Mouse (Mus musculus) erythroblast, embryonic 14.5 days (primary cell): ENCODE measurements at regions not wholly inside any gene's neighbourhood (a gene's known extent, or its start where the extent isn't known, plus 50 kb on each side); places are given as distances from the start of the nearest gene placed in this dataset.
"Not testable (repeated sequence)": the region's sequence is repeated elsewhere in the genome, so short reads cannot be mapped to it uniquely, and the experiment has no call there.

Experiments used
- H3K27me3 ChIP-seq: 2 replicates; pipeline ENCODE4 v1.6.1; 2012; ENCODE audit warnings: inconsistent platforms; ENCODE audit not compliant: control insufficient read depth
- H3K36me3 ChIP-seq: 2 replicates; pipeline ENCODE4 v1.6.1; 2012; ENCODE audit warnings: mild to moderate bottlenecking, inconsistent platforms; ENCODE audit not compliant: control insufficient read depth
- H3K4me1 ChIP-seq: 2 replicates; pipeline ENCODE4 v1.6.1; 2012; ENCODE audit warnings: inconsistent platforms; ENCODE audit not compliant: control insufficient read depth
- H3K4me3 ChIP-seq: replicated peaks from 2 replicates; pipeline ENCODE3; 2012; ENCODE audit warnings: moderate library complexity, mild to moderate bottlenecking, inconsistent platforms
- H3K9me3 ChIP-seq: 2 replicates; pipeline ENCODE4 v1.6.1; 2012; ENCODE audit warnings: low read length, inconsistent platforms, mixed read lengths; ENCODE audit not compliant: control insufficient read depth
- GATA1 ChIP-seq: IDR thresholded peaks from 2 replicates; pipeline ENCODE4 v1.6.1; 2012; ENCODE audit warnings: low read length, inconsistent platforms, mixed read lengths
- TAL1 ChIP-seq: IDR thresholded peaks from 3 replicates; pipeline ENCODE4 v1.6.1; 2012; ENCODE audit warnings: low read length, inconsistent platforms, mixed read lengths

DNA sequence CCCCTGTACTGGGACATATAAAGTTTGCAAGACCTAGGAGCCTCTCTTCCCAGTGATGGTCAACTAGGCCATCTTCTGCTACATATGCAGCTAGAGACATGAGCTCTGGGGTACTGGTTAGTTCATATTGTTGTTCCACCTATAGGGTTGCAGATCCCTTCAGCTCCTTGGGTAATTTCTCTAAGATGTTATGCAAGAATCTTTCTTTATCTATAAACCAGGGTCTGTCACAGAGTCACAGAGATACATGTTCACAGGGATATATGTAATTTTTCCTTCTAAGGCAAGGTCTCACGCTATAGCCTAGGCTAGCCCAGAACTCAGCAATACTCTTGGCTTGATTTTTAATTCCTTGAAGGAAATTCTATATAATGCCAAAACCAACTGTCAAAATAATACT, 56.9 kb downstream of the Zfp36l1 start:
- H3K9me3 ChIP-seq, H3K4me3 ChIP-seq, H3K36me3 ChIP-seq, H3K27me3 ChIP-seq, H3K4me1 ChIP-seq: not testable (repeated sequence)

- no peak overlapping the region for H3K4me3 ChIP-seq
- H3K9me3 ChIP-seq: no peaks in the 10 kb centered on the region
- H3K36me3 ChIP-seq: no peaks in the 10 kb centered on the region
- TF ChIP-seq GATA1: no peak
- no peak for TF ChIP-seq TAL1
- H3K4me1 ChIP-seq: peaks cover 2% of the 10 kb centered on the region; the same call in 1 of the 2 replicates
- H3K27me3 ChIP-seq: no peaks in the 10 kb centered on the region
Observed at GRCm38 (mm10) chr12:80055394-80055793, 57.4 kb downstream of the Zfp36l1 start.

GRCm38 (mm10) chr12:80054655-80055037, 58.2 kb downstream of the Zfp36l1 start:
- Histone ChIP-seq H3K36me3 (no peaks in the 10 kb centered on the region), H3K4me1 (no peaks in the 10 kb centered on the region), H3K9me3 (no peaks in the 10 kb centered on the region), H3K4me3 (no peak overlapping the region), H3K27me3 (no peaks in the 10 kb centered on the region)
- TF ChIP-seq GATA1: no peak
- TF ChIP-seq TAL1: no peak

- no peaks in the 10 kb centered on the region for H3K36me3 ChIP-seq
- no peak overlapping the region for H3K4me3 ChIP-seq
- TF ChIP-seq TAL1 (no peak), GATA1 (no peak)
- no peaks in the 10 kb centered on the region for H3K9me3 ChIP-seq
- no peaks in the 10 kb centered on the region for H3K27me3 ChIP-seq
- H3K4me1 ChIP-seq: no peaks in the 10 kb centered on the region
Observed at GRCm38 (mm10) chr12:80053902-80054654, 58.7 kb downstream of the Zfp36l1 start.

- peaks cover 6% of the 10 kb centered on the region for H3K4me1 ChIP-seq
- H3K9me3 ChIP-seq: no peaks in the 10 kb centered on the region
- H3K36me3 ChIP-seq: no peaks in the 10 kb centered on the region
- no peaks in the 10 kb centered on the region for H3K27me3 ChIP-seq
- H3K4me3 ChIP-seq: no peak overlapping the region
- TF ChIP-seq GATA1 (no peak), TAL1 (no peak)
Observed at GRCm38 (mm10) chr12:80048215-80048979, 64.4 kb downstream of the Zfp36l1 start.

GRCm38 (mm10) chr12:80046625-80047303, 66.0 kb downstream of the Zfp36l1 start:
- Histone ChIP-seq H3K36me3 (no peaks in the 10 kb centered on the region), H3K4me3 (no peak overlapping the region)

GRCm38 (mm10) chr12:80041510-80042324, 71.1 kb downstream of the Zfp36l1 start:
- H3K36me3 ChIP-seq: no peaks in the 10 kb centered on the region
- H3K4me3 ChIP-seq: no peak overlapping the region
- H3K27me3 ChIP-seq: no peaks in the 10 kb centered on the region
- H3K9me3 ChIP-seq: no peaks in the 10 kb centered on the region
- TF ChIP-seq TAL1: no peak
- no peak for TF ChIP-seq GATA1
- H3K4me1 ChIP-seq: peaks cover 46% of the 10 kb centered on the region

More at GRCm38 (mm10) chr12:80046625-80047303, 66.0 kb downstream of the Zfp36l1 start:
- TF ChIP-seq GATA1 (no peak), TAL1 (no peak)
- no peaks in the 10 kb centered on the region for H3K9me3 ChIP-seq
- H3K27me3 ChIP-seq: no peaks in the 10 kb centered on the region
- H3K4me1 ChIP-seq: peaks cover 14% of the 10 kb centered on the region

GRCm38 (mm10) chr12:80041012-80041411, 71.8 kb downstream of the Zfp36l1 start:
- H3K27me3 ChIP-seq: no peaks in the 10 kb centered on the region
- no peak overlapping the region for H3K4me3 ChIP-seq
- H3K9me3 ChIP-seq: no peaks in the 10 kb centered on the region
- no peak for TF ChIP-seq GATA1
- no peak for TF ChIP-seq TAL1
- H3K4me1 ChIP-seq: peaks cover 49% of the 10 kb centered on the region
- no peaks in the 10 kb centered on the region for H3K36me3 ChIP-seq
